Mouse (Mus musculus) right cerebral cortex, postnatal 25 days (tissue): ENCODE results near the gene Kcnip4.

Experiments used
- DNase-seq: peaks from one replicate; pipeline ENCODE4 v3.0.0; 2022

The Kcnip4 gene

GRCm38 (mm10) chr5:49201164-49201756 is 323.4 kb downstream of the Kcnip4 start:
- no peak for DNase-seq

- no peak for DNase-seq
Observed at GRCm38 (mm10) chr5:49188236-49188635, 336.5 kb downstream of the Kcnip4 start.

- DNase-seq: no peak
Observed at GRCm38 (mm10) chr5:49150116-49150811, 374.4 kb downstream of the Kcnip4 start.

- DNase-seq: no peak
Observed at GRCm38 (mm10) chr5:49149684-49150083, 375.0 kb downstream of the Kcnip4 start.

GRCm38 (mm10) chr5:49095432-49095831 is 429.3 kb downstream of the Kcnip4 start:
- no peak for DNase-seq

GRCm38 (mm10) chr5:49094945-49095344 is 429.8 kb downstream of the Kcnip4 start:
- peak; percentile 10 for DNase-seq

GRCm38 (mm10) chr5:49094306-49094705 is 430.4 kb downstream of the Kcnip4 start:
- DNase-seq: no peak

- DNase-seq: peak; percentile 87
Observed at GRCm38 (mm10) chr5:49090122-49090680, 434.5 kb downstream of the Kcnip4 start.

GRCm38 (mm10) chr5:49065646-49066045 is 459.1 kb downstream of the Kcnip4 start:
- no peak for DNase-seq

GRCm38 (mm10) chr5:49058926-49059325 is 465.8 kb downstream of the Kcnip4 start:
- no peak for DNase-seq

- no peak for DNase-seq
Observed at GRCm38 (mm10) chr5:49057636-49058340, 466.9 kb downstream of the Kcnip4 start.

GRCm38 (mm10) chr5:49047960-49048359 is 476.7 kb downstream of the Kcnip4 start:
- DNase-seq: no peak

GRCm38 (mm10) chr5:49041259-49041845 is 483.4 kb downstream of the Kcnip4 start:
- no peak for DNase-seq

GRCm38 (mm10) chr5:48997359-48997758 is 527.3 kb downstream of the Kcnip4 start:
- DNase-seq: no peak

- no peak for DNase-seq
Observed at GRCm38 (mm10) chr5:48989145-48989659, 535.5 kb downstream of the Kcnip4 start.

GRCm38 (mm10) chr5:48942378-48943088 is 582.2 kb downstream of the Kcnip4 start:
- DNase-seq: no peak

- DNase-seq: no peak
Observed at GRCm38 (mm10) chr5:48931881-48932280, 592.8 kb downstream of the Kcnip4 start.

- DNase-seq: no peak
Observed at GRCm38 (mm10) chr5:48890216-48890615, 634.5 kb downstream of the Kcnip4 start.

- peak; percentile 8 for DNase-seq
Observed at GRCm38 (mm10) chr5:48889395-48890194, 635.1 kb downstream of the Kcnip4 start.

- no peak for DNase-seq
Observed at GRCm38 (mm10) chr5:48878081-48878480, 646.6 kb downstream of the Kcnip4 start.

- no peak for DNase-seq
Observed at GRCm38 (mm10) chr5:48864268-48864967, 660.3 kb downstream of the Kcnip4 start.
